Mouse (Mus musculus): Measurements from ENCODE around the gene S100a10.

GRCm38 (mm10) chr3:93592976-93593375 lies 38.1 kb downstream of the S100a10 start:
- TF ChIP-seq POLR2A (IDR thresholded peaks at IDR 0.05; ENCODE audit: extremely low read depth, insufficient read depth, low read length) (no peak), CTCF (IDR thresholded peaks at IDR 0.05; ENCODE audit: extremely low read depth, insufficient read depth, low read length) (no peak)

Data from cortical plate, adult 2 months (tissue).